Mouse (Mus musculus) embryonic facial prominence, embryonic 12.5 days (tissue): ENCODE data around the gene Hrh1. TPM values are rescaled to one million over a fixed set of nuclear protein-coding genes. Genes with fewer than 3 reads are reported as not detected.

Experiments used
- ATAC-seq: fragments of 200-750 bp; cut with Nextera tagmentation; 2 replicates; pipeline ENCODE4 v1.8.0; 2017; ENCODE audit not compliant: insufficient number of reproducible peaks, insufficient read depth, low FRiP score, low TSS enrichment
- H3K27ac ChIP-seq: fragments of 300-500 bp; sonication (generic); 2 replicates; pipeline ENCODE4 v1.5.1; 2016; ENCODE audit warnings: mild to moderate bottlenecking
- H3K27me3 ChIP-seq: fragments of 300-500 bp; sonication (generic); 2 replicates; pipeline ENCODE4 v1.6.1; 2016; ENCODE audit warnings: mild to moderate bottlenecking, moderate library complexity
- H3K36me3 ChIP-seq: fragments of 300-500 bp; sonication (generic); 2 replicates; pipeline ENCODE4 v1.6.1; 2016; ENCODE audit warnings: mild to moderate bottlenecking
- H3K4me1 ChIP-seq: fragments of 300-500 bp; sonication (generic); 2 replicates; pipeline ENCODE4 v1.6.1; 2016
- H3K4me2 ChIP-seq: fragments of 300-500 bp; sonication (generic); replicated peaks from 2 replicates; pipeline ENCODE4 v1.6.1; 2016; ENCODE audit warnings: mild to moderate bottlenecking, moderate library complexity
- H3K4me3 ChIP-seq: fragments of 300-500 bp; sonication (generic); 2 replicates; pipeline ENCODE4 v1.5.1; 2016; ENCODE audit warnings: mild to moderate bottlenecking
- H3K9ac ChIP-seq: fragments of 300-500 bp; sonication (generic); 2 replicates; pipeline ENCODE4 v1.6.1; 2016; ENCODE audit warnings: mild to moderate bottlenecking, moderate library complexity
- H3K9me3 ChIP-seq: fragments of 300-500 bp; sonication (generic); 2 replicates; pipeline ENCODE4 v1.6.1; 2016; ENCODE audit warnings: mild to moderate bottlenecking, moderate library complexity
- WGBS: fragments of 180-500 bp; shearing (Covaris S2); methylation state at CpG from one replicate; pipeline ENCODE4 v1.1.7; 2016; 5-methylcytosine and 5-hydroxymethylcytosine counted together
- polyA plus RNA-seq: library from polyadenylated mRNA; unstranded; fragments of >200 nt; fragmentation: Nextera tagmentation; extraction: Ambion mirVana; gene quantifications from 2 replicates; pipeline ENCODE4 v1.2.1, GENCODE M21; 2016

Hrh1 gene
- polyA plus RNA-seq, 1 experiment from 2014 or later = 0.24 TPM

- ATAC-seq = no peak
- H3K9ac ChIP-seq = no peak overlapping the region
- WGBS = 78% methylated on average over 2 of the region's 2 CpGs
- H3K4me3 ChIP-seq = no peak overlapping the region
- no peaks in the 10 kb centered on the region for H3K36me3 ChIP-seq
- H3K27me3 ChIP-seq = peaks cover 12% of the 10 kb centered on the region; the same call in 1 of the 2 replicates
- no peak overlapping the region for H3K4me2 ChIP-seq
- H3K4me1 ChIP-seq = no peaks in the 10 kb centered on the region
- no peak overlapping the region for H3K27ac ChIP-seq
- no peaks in the 10 kb centered on the region for H3K9me3 ChIP-seq
Observed at GRCm38 (mm10) chr6:114390129-114390528, 7.6 kb upstream of the Hrh1 start.

GRCm38 (mm10) chr6:114394982-114395381, 2.8 kb upstream of the Hrh1 start:
- ATAC-seq = no peak
- Histone ChIP-seq H3K9me3 (no peaks in the 10 kb centered on the region), H3K27ac (no peak overlapping the region), H3K27me3 (peaks cover 59% of the 10 kb centered on the region), H3K9ac (no peak overlapping the region), H3K4me3 (no peak overlapping the region), H3K36me3 (no peaks in the 10 kb centered on the region), H3K4me1 (peaks cover 11% of the 10 kb centered on the region; the same call in 1 of the 2 replicates), H3K4me2 (no peak overlapping the region)
- 69% methylated on average over 4 of the region's 4 CpGs for WGBS

DNA sequence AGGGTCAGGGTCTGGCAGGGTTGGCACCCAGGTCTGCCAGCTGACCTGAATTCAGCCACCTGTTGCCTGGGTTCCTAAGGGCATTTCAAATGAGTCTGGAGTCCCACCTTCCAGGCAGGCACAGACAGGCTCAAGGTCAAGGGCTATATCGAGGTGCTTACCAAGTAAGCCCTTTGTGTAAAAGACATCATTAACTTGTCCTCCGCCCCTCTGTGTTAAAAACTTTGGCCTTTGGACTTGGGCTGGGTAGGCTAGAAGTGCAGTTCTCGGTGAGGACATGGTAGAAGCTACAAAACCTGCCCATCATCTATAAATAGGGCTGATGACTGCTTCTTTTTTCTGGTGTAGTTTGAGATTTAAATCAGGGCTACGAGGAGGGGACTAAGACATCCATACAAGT, 1.1 kb upstream of the Hrh1 start:
- H3K36me3 ChIP-seq = no peaks in the 10 kb centered on the region
- ATAC-seq = no peak
- 62% methylated on average over 4 of the region's 4 CpGs for WGBS
- no peak overlapping the region for H3K4me2 ChIP-seq
- no peak overlapping the region for H3K4me3 ChIP-seq
- no peaks in the 10 kb centered on the region for H3K9me3 ChIP-seq
- H3K27me3 ChIP-seq = peaks cover 74% of the 10 kb centered on the region
- peaks cover 11% of the 10 kb centered on the region; the same call in 1 of the 2 replicates for H3K4me1 ChIP-seq
- H3K27ac ChIP-seq = no peak overlapping the region
- no peak overlapping the region for H3K9ac ChIP-seq

- no peaks in the 10 kb centered on the region for H3K36me3 ChIP-seq
- H3K27me3 ChIP-seq = peaks cover 74% of the 10 kb centered on the region
- H3K27ac ChIP-seq = no peak overlapping the region
- H3K9ac ChIP-seq = no peak overlapping the region
- peak overlapping the region; percentile 51 for H3K4me3 ChIP-seq
- ATAC-seq = no peak
- 3% methylated on average over 11 of the region's 11 CpGs for WGBS
- peak overlapping the region; percentile 96 for H3K4me2 ChIP-seq
- peaks cover 11% of the 10 kb centered on the region; the same call in 1 of the 2 replicates for H3K4me1 ChIP-seq
- H3K9me3 ChIP-seq = no peaks in the 10 kb centered on the region
Observed at GRCm38 (mm10) chr6:114397280-114397679, 456 bp upstream of the Hrh1 start.

- no peak overlapping the region for H3K27ac ChIP-seq
- H3K36me3 ChIP-seq = no peaks in the 10 kb centered on the region
- peak overlapping the region; percentile 51; the same call in 1 of the 2 replicates for H3K4me3 ChIP-seq
- peaks cover 64% of the 10 kb centered on the region for H3K27me3 ChIP-seq
- H3K9me3 ChIP-seq = no peaks in the 10 kb centered on the region
- peak overlapping the region; percentile 96 for H3K4me2 ChIP-seq
- H3K9ac ChIP-seq = no peak overlapping the region
- 2% methylated on average over 9 of the region's 9 CpGs for WGBS
- H3K4me1 ChIP-seq = peaks cover 13% of the 10 kb centered on the region
- no peak for ATAC-seq
Observed at GRCm38 (mm10) chr6:114398626-114399025, 890 bp downstream of the Hrh1 start.

GRCm38 (mm10) chr6:114400387-114400786, 2.7 kb downstream of the Hrh1 start:
- no peak overlapping the region for H3K4me3 ChIP-seq
- peaks cover 17% of the 10 kb centered on the region for H3K4me1 ChIP-seq
- WGBS = 81% methylated on average over 10 of the region's 10 CpGs
- H3K27ac ChIP-seq = no peak overlapping the region
- ATAC-seq = no peak
- H3K27me3 ChIP-seq = peaks cover 59% of the 10 kb centered on the region
- H3K9me3 ChIP-seq = no peaks in the 10 kb centered on the region
- H3K4me2 ChIP-seq = no peak overlapping the region
- H3K36me3 ChIP-seq = no peaks in the 10 kb centered on the region
- no peak overlapping the region for H3K9ac ChIP-seq

DNA sequence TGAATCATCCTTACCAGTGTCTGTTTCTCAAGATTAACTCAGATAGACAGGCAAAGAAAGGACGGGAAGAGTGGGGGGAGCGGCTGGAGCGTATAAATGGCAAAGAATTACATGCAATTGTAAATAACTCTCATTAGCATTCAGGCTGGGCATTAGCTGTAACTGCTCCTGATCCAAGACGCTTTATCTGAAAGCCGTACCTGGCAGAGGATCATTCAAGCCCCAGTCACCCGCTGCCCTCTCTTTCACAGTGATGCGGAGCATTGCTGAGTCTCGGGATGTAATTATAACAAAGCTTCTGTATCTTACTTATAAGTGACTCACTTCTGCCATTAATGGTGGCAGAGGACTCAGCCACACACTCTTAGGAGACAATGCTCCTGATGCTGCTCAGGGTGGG, 3.1 kb downstream of the Hrh1 start:
- ATAC-seq = no peak
- Histone ChIP-seq H3K27ac (no peak overlapping the region), H3K36me3 (no peaks in the 10 kb centered on the region), H3K4me2 (no peak overlapping the region), H3K27me3 (peaks cover 54% of the 10 kb centered on the region), H3K4me1 (peaks cover 17% of the 10 kb centered on the region), H3K4me3 (no peak overlapping the region), H3K9ac (no peak overlapping the region), H3K9me3 (no peaks in the 10 kb centered on the region)
- WGBS = 90% methylated on average over 8 of the region's 8 CpGs

DNA sequence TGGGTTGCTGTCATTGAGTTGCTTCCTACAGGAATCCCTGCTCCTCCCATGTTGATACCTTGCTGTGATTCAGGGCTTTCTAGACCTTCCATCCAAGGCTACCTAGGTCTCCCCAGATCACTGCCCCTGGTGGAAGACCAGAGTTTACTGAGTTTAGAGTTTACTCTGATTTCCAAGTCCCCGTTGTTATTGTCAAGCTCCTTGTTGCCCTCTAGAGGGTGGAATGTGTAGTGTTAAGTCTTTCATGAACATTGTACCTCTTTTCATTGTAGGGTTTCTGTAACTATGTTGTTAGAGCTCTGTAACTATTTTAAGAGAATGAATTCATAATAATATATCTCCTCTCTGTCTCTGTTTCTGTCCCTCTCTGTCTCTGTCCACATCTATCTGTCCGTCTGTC, 4.4 kb downstream of the Hrh1 start:
- Histone ChIP-seq H3K36me3 (no peaks in the 10 kb centered on the region), H3K4me1 (peaks cover 17% of the 10 kb centered on the region), H3K9ac (no peak overlapping the region), H3K9me3 (no peaks in the 10 kb centered on the region), H3K27ac (no peak overlapping the region), H3K4me2 (no peak overlapping the region), H3K27me3 (peaks cover 41% of the 10 kb centered on the region), H3K4me3 (no peak overlapping the region)
- WGBS = 81% methylated on average over 2 of the region's 2 CpGs
- no peak for ATAC-seq

DNA sequence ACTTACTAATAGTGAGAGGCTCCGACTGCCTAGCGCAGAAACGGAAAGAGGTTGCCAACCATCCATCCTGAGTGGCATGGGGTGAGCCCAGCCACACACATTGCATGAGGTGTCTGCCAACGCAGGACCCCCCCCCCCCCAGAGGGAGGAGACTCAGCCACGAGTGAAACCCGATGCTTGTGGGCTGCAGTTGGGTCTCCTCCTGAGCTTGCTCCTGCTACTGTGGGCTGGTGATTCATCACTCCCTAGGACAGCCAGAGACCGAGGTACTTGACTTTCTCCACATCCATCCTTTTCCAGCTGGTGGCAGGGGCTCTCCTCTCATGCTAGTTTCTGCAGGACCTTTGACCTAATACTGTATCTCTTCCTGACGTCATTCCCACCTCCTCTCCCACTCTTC, 5.9 kb downstream of the Hrh1 start:
- WGBS = 41% methylated on average over 8 of the region's 8 CpGs
- H3K4me1 ChIP-seq = peaks cover 6% of the 10 kb centered on the region
- H3K36me3 ChIP-seq = no peaks in the 10 kb centered on the region
- no peak overlapping the region for H3K27ac ChIP-seq
- H3K9ac ChIP-seq = no peak overlapping the region
- H3K9me3 ChIP-seq = no peaks in the 10 kb centered on the region
- H3K4me2 ChIP-seq = no peak overlapping the region
- ATAC-seq = no peak
- peaks cover 28% of the 10 kb centered on the region for H3K27me3 ChIP-seq
- no peak overlapping the region for H3K4me3 ChIP-seq

DNA sequence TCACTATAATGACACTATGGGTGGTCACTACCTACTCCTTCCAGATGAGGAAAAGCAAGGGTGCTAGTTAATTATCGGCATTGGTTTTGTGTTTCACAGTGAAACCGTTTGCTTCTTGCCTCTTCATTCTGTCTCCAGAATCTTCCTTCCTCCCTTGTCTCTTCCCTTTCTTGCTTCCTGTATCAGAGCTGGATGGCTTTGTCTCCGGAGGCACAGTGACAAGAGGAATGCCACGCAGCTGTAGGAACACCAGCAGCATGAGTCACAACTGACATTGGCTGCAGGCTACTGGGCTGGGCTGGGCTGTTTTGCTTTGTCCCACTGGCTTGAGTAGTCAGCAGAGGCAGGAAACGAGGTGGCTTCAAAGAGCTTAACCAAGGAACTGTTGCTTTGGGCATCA, 6.4 kb downstream of the Hrh1 start:
- no peaks in the 10 kb centered on the region for H3K36me3 ChIP-seq
- no peak overlapping the region for H3K27ac ChIP-seq
- H3K27me3 ChIP-seq = peaks cover 25% of the 10 kb centered on the region
- no peak overlapping the region for H3K4me3 ChIP-seq
- no peak overlapping the region for H3K9ac ChIP-seq
- 42% methylated on average over 5 of the region's 5 CpGs for WGBS
- H3K4me2 ChIP-seq = no peak overlapping the region
- H3K4me1 ChIP-seq = peaks cover 6% of the 10 kb centered on the region; the same call in 1 of the 2 replicates
- no peak for ATAC-seq
- H3K9me3 ChIP-seq = no peaks in the 10 kb centered on the region

DNA sequence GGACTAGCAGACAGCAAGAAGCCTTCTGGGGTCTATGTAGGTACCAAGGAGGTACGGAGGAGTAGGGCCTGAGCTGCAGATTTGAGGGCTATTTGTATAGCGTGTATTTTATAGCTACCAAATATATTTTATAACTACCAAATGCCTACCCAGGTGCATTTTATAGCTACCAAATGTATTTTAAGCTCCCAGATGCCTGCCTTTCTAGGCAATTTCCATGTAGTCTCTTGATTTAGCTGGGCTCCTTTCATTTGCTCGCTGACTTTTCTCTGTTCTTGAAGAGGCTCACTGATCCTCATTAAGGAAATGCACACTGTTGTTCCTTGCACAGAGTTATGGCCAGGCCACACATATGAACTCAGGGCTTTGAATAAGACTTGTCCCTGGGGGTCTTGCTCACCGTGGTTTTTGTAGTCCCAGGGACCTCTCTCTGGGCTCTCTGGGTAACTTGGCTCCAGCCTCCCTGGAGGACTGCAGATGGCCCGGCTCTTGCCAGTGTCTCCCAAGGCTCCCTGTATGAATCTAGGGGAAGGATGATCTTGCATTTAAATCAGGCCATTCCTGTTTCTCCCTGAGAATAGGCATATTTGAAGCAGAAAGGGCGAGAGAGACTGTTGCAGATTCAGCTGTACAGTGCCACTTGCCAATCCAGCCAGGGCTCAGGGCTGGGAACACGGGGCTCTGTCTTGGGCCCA, 7.2 kb downstream of the Hrh1 start:
- Histone ChIP-seq H3K9ac (no peak overlapping the region), H3K36me3 (no peaks in the 10 kb centered on the region)
- no peak for ATAC-seq

DNA sequence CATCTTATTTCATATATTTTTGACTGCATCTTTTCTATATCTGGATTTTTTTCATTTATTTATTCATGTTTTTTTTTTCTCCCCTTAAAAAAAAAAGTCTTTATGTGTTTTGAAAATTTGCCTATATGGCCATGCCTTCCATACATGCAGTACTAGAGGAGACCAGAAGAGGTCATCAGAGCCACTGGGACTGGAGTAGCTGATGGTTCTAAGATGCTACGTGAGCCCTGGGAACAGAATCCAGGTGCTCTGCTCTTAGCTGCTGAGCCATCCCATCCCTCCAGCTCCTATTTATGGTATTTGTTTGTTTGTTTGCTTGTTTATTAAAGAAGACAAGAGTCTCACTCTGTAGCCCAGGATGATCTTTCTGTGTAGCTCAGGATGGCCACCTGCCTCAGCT, 8.9 kb downstream of the Hrh1 start:
- peaks cover 4% of the 10 kb centered on the region; the same call in 1 of the 2 replicates for H3K27me3 ChIP-seq
- no peak overlapping the region for H3K27ac ChIP-seq
- no peak overlapping the region for H3K4me3 ChIP-seq
- H3K4me1 ChIP-seq = peaks cover 6% of the 10 kb centered on the region; the same call in 1 of the 2 replicates
- WGBS = 46% methylated on average over 1 of the region's 1 CpGs
- H3K4me2 ChIP-seq = no peak overlapping the region
- no peak overlapping the region for H3K9ac ChIP-seq
- no peaks in the 10 kb centered on the region for H3K9me3 ChIP-seq
- ATAC-seq = no peak
- no peaks in the 10 kb centered on the region for H3K36me3 ChIP-seq

More for the DNA sequence above, 7.2 kb downstream of the Hrh1 start:
- Histone ChIP-seq H3K27ac (no peak overlapping the region), H3K4me3 (no peak overlapping the region), H3K4me2 (no peak overlapping the region), H3K9me3 (no peaks in the 10 kb centered on the region), H3K27me3 (peaks cover 19% of the 10 kb centered on the region), H3K4me1 (peaks cover 6% of the 10 kb centered on the region; the same call in 1 of the 2 replicates)
- 83% methylated on average over 7 of the region's 7 CpGs for WGBS
